Mouse (Mus musculus) gastrocnemius, postnatal 14 days (tissue): ENCODE data around the gene Cpne1. TPM values are rescaled to one million over a fixed set of nuclear protein-coding genes. Genes with fewer than 3 reads are reported as not detected.
A peak's percentile ranks its signal among the peaks of the same experiment; 100 is the strongest.
"Not testable (repeated sequence)": the region's sequence is repeated elsewhere in the genome, so short reads cannot be mapped to it uniquely, and the experiment has no call there.

Experiments
- DNase-seq: peaks from one replicate; pipeline ENCODE4 v3.0.0; 2021; ENCODE audit warnings: mixed read lengths
- intact Hi-C: fragments of 180-260 bp; cut with DNase I; formaldehyde crosslinking; loops from one replicate; pipeline ENCODE4 v1.15.1; 2025; ENCODE audit warnings: low total_unique reads
- long read RNA-seq, 2 experiments: library from polyadenylated mRNA; stranded (forward); transcript quantifications; one replicate each; pipeline ENCODE4 v2.0.0; 2021
- total RNA-seq, 2 experiments: library from RNA; stranded (reverse); gene quantifications; 2 replicates each; pipeline ENCODE4 v1.2.3; 2021

Gene Cpne1
- total RNA-seq: 10 to 100 TPM; 11.3 to 16.0 TPM
- long read RNA-seq, experiment 1, transcript Cpne1-202 (16 exons, 3,441 nt): major isoform, 8 of 10 reads
- long read RNA-seq, experiment 1, partial matches to known transcripts: 0 of 10 reads
- long read RNA-seq, experiment 1, other reads (novel, unspliced or antisense): 0 of 10 reads
- long read RNA-seq, experiment 2, partial matches to known transcripts: 4 of 16 reads
- long read RNA-seq, experiment 2, other reads (novel, unspliced or antisense): 4 of 16 reads

- peak; percentile 92 for DNase-seq
- intact Hi-C loops: no loop called here
Observed at GRCm38 (mm10) chr2:156111358-156112079, at the start of gene Cpne1, which contains the start of gene Rbm12. Cpne1 (minus strand) TSS chr2:156111965. Rbm12 (minus strand) TSS chr2:156111978.

- no peak for DNase-seq
- intact Hi-C loops: no loop called here
Observed at GRCm38 (mm10) chr2:156151538-156151937, 39.8 kb upstream of the Cpne1 start.

DNA sequence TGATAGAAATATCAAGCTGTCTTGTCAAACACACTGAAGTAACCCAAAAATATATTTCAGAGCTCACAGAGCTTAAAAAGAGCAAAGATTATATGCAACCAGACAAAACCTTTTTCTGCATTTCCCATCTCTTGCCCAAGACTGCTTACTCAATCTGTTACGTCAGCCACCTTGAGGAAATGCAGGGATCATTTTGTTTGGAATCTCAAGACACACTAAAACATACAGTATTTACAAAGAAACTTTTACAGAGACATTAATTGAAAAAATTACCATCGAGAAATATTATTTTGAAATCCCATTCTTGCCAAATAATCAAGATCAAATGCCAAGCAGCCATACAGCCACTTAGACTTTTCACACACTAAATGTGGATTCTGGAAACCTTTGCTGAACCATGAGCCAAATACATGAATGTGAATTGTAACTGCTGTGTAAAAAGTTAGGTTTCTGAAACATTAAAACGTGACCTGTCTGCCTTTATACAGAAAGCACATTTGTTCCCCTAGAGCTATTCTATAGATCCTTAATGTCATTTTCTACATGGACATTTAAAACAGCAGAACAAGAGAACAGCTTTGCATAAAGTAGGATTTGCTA is 35.7 kb upstream of the Cpne1 start:
- intact Hi-C loops: no loop called here
- DNase-seq: no peak

DNA sequence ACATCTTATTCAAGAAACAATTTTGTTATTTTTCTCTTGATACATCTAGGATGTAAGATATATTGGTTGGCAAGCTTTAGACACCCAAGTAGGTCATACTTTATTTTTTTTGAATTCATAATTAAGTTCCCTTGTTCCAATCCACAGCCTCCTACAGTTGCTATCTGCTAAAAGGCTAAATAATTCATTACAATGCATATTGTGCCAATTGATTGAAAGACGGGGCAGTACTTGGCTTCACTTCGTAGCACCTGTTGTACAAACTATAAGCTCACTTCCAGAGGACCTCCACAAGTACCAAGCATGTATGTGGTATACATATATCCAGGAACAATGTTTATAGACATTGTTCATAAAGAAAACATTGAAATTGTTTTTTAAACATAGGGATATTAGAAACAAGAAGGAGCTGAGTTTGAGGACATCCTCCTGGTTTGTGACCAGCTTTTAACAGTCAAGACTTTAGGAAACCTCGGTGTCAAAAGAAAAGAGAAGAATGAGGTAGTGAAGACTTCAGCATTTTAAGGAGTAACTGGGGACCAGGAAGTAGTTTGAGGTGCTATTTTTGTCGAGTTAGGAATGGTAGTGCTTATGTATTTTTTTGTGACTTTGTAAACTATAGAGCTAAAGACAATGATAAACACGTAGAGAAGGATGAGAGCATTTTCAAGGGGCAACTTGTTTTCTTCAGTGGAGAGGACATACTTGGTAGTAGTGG is 34.7 kb upstream of the Cpne1 start:
- DNase-seq: no peak
- intact Hi-C loops: no loop called here

DNA sequence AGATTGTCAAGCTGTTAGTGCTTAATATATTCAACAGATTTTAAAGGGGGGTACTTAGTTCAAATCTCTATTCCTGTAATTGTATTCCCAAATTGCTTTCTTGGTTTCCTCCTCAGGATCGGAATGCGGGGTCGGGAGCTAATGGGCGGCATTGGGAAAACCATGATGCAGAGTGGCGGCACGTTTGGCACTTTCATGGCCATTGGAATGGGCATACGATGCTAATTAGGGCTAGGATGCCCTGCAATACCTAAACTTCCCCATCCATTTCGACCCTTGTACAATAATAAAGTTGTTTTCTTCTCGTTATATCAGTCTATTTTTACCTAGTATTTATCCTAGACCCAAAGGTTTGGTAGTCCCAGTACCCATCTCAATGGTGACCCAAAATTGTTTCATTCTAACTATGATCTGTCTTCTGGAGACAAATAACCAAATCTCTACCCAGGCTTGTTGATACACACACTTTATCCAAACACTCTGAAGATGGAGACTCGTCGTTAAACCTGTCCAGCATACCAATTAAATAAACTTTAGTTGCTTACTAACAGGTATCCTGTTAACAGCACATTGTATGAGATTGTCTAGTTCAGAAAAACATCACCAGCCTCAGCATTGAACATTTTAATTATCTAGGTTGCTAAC is 33.8 kb upstream of the Cpne1 start:
- intact Hi-C loops: no loop called here
- DNase-seq: no peak

GRCm38 (mm10) chr2:156143953-156144724 is 32.4 kb upstream of the Cpne1 start, which contains the start of the genes Romo1 and Nfs1:
Romo1 (plus strand) TSS chr2:156144039.
Nfs1 (minus strand) TSS chr2:156144186.
- intact Hi-C loops: loop anchor here (5.0 kb wide), 1 partner anchor 177 kb away; no protein-coding TSS in a partner anchor
- peak; percentile 92 for DNase-seq

GRCm38 (mm10) chr2:156143367-156143766 is 31.6 kb upstream of the Cpne1 start:
- no peak for DNase-seq
- intact Hi-C loops: loop anchor here (5.0 kb wide), 1 partner anchor 176 kb away; no protein-coding TSS in a partner anchor

GRCm38 (mm10) chr2:156142820-156143219 is 31.1 kb upstream of the Cpne1 start:
- intact Hi-C loops: loop anchor here (5.0 kb wide), 1 partner anchor 176 kb away; no protein-coding TSS in a partner anchor
- no peak for DNase-seq

GRCm38 (mm10) chr2:156135695-156136094 is 23.9 kb upstream of the Cpne1 start:
- intact Hi-C loops: no loop called here
- DNase-seq: no peak

GRCm38 (mm10) chr2:156134161-156134560 is 22.4 kb upstream of the Cpne1 start:
- intact Hi-C loops: no loop called here
- DNase-seq: no peak

DNA sequence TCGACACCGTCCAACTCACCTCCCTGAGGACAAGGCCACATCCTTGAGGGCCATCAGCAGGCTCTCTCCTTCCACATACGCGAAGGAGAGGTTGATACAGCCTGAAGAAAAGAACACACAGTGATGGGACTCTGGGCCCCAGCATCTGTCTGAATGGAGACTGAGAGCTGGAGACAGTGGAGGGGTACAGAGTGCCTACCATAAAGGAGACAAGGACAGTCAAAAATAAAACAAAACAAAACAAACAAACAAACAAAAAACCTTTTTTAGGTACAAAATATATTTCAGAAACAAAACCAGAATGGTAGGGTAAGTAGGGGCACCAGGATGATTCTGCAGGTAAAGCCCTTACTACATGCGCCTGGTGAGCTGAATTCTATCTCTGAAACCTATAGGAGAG is 15.2 kb upstream of the Cpne1 start, which contains the start of gene Gm28036:
Gm28036 (minus strand) TSS at position 101 of the 400 bp plus-strand sequence.
- no peak for DNase-seq
- intact Hi-C loops: no loop called here

- intact Hi-C loops: loop anchor here (5.0 kb wide), 1 partner anchor 131 kb away; no protein-coding TSS in a partner anchor
- no peak for DNase-seq
Observed at GRCm38 (mm10) chr2:156123731-156124130, 12.0 kb upstream of the Cpne1 start.

- intact Hi-C loops: no loop called here
- no peak for DNase-seq
Observed at GRCm38 (mm10) chr2:156119566-156119965, 7.8 kb upstream of the Cpne1 start.

- intact Hi-C loops: not testable (repeated sequence)
Observed at GRCm38 (mm10) chr2:156112080-156112423, 287 bp upstream of the Cpne1 start.

DNA sequence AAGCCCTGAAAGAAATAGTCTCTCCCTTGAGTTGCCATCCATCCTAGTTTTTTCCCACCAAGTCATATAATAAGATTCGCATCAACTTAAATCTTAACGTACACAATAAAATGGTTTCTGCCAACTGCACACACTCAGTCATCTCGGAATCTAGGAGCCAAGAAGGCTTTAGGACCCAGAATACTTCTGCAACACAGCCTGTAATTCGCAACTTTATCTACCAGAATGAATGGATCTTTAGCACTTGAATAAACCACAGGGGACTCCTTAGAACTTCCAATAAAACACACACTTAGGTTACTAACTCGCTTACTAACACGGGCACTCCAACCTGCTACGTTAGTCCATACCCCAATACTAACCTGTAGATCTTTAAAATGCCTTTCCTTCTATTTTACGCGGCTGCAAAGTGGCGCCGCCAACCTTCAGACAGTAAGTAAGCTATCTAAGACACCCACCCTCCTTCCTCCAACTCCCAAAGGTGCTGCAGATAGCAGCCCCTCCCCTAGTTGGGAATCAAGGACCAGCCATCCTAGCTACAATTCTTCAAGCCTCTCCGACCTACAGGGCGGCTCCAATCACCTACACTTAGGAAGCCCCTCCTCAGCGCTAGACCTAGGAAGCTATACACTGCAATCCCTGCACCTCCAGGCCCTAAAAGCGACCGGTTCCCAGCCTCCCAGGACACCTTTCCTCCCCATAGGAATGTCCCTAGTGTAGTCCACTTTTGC is 973 bp downstream of the Cpne1 start:
- intact Hi-C loops: no loop called here
- DNase-seq: no peak

More at GRCm38 (mm10) chr2:156112080-156112423, 287 bp upstream of the Cpne1 start:
- DNase-seq: not testable (repeated sequence)

DNA sequence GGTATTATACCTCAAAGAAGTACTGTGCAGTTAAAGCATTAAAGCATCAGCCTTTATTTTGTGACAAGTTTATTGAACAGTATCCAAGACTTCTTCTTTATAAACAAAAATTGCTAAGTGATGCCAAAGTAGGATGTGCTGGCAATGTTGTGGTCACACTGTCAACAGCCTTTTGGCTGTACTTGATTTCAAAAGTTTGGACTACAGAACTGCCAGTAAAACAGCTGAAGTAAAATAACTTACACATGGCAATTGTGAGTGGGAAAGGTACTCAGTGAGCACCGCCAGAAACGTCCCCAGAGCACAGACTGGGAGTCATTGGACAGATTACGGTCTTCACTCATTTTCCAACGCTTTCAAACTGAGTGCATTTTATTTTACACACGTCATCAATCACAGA is 19.8 kb downstream of the Cpne1 start:
- no peak for DNase-seq
- intact Hi-C loops: no loop called here

GRCm38 (mm10) chr2:156089799-156090198 is 22.0 kb downstream of the Cpne1 start:
- DNase-seq: no peak
- intact Hi-C loops: no loop called here
